Mouse (Mus musculus) lung, embryonic 14.5 days (tissue): ENCODE results near the gene Tmem104. TPM values are rescaled to one million over a fixed set of nuclear protein-coding genes. Genes with fewer than 3 reads are reported as not detected.

Experiments
- ATAC-seq: fragments of 200-750 bp; cut with Nextera tagmentation; 2 replicates; pipeline ENCODE4 v1.8.0; 2017; ENCODE audit warnings: mild to moderate bottlenecking, moderate TSS enrichment, moderate library complexity; ENCODE audit not compliant: insufficient read depth
- DNase-seq: peaks from one replicate; pipeline ENCODE4 v3.0.0-alpha.2; 2015
- H3K27ac ChIP-seq: fragments of 300-500 bp; sonication (generic); 2 replicates; pipeline ENCODE4 v1.5.1; 2014; ENCODE audit warnings: low read depth, mild to moderate bottlenecking, moderate library complexity
- H3K27me3 ChIP-seq: fragments of 300-500 bp; sonication (generic); 2 replicates; pipeline ENCODE4 v1.6.1; 2014; ENCODE audit warnings: low read length, control low read depth; ENCODE audit not compliant: insufficient read depth
- H3K36me3 ChIP-seq: fragments of 300-500 bp; sonication (generic); 2 replicates; pipeline ENCODE4 v1.6.1; 2014; ENCODE audit warnings: control low read depth; ENCODE audit not compliant: insufficient read depth
- H3K4me1 ChIP-seq: fragments of 300-500 bp; sonication (generic); 2 replicates; pipeline ENCODE4 v1.6.1; 2014; ENCODE audit warnings: antibody characterized with exemption, control low read depth; ENCODE audit not compliant: insufficient read depth
- H3K4me2 ChIP-seq: fragments of 300-500 bp; sonication (generic); 2 replicates; pipeline ENCODE4 v1.6.1; 2014; ENCODE audit warnings: mild to moderate bottlenecking
- H3K4me3 ChIP-seq: fragments of 300-500 bp; sonication (generic); 2 replicates; pipeline ENCODE4 v1.5.1; 2014; ENCODE audit warnings: low read depth, low read length
- H3K9ac ChIP-seq: fragments of 300-500 bp; sonication (generic); 2 replicates; pipeline ENCODE4 v1.6.1; 2014
- H3K9me3 ChIP-seq: fragments of 300-500 bp; sonication (generic); 2 replicates; pipeline ENCODE4 v1.6.1; 2016; ENCODE audit warnings: low read depth, low read length, control low read depth
- CTCF ChIP-seq: IDR thresholded peaks from 2 replicates; pipeline ENCODE4 v1.5.1; 2016; ENCODE audit warnings: antibody characterized with exemption, low read depth
- WGBS: fragments of 180-500 bp; shearing (Covaris S2); extraction: QIAGEN DNeasy Blood & Tissue Kit; methylation state at CpG from one replicate; pipeline ENCODE4 v1.1.7; 2014; 5-methylcytosine and 5-hydroxymethylcytosine counted together
- polyA plus RNA-seq: library from polyadenylated mRNA; unstranded; fragments of >200 nt; fragmentation: Nextera tagmentation; extraction: Ambion mirVana; gene quantifications from 2 replicates; pipeline ENCODE4 v1.2.1, GENCODE M21; 2014

Gene Tmem104
- polyA plus RNA-seq, 1 experiment from 2014 or later: 14.3 TPM

- ATAC-seq: no peak
Measured at GRCm38 (mm10) chr11:115217439-115218410, 30.4 kb downstream of the Tmem104 start.

GRCm38 (mm10) chr11:115219263-115219662 lies 32.0 kb downstream of the Tmem104 start:
- WGBS: 24% methylated on average over 9 of the region's 9 CpGs
- Histone ChIP-seq H3K27me3 (peaks cover 22% of the 10 kb centered on the region; the same call in 1 of the 2 replicates), H3K4me3 (no peak overlapping the region), H3K9ac (no peak overlapping the region), H3K36me3 (no peaks in the 10 kb centered on the region), H3K27ac (peak overlapping the region; percentile 18; the same call in 1 of the 2 replicates), H3K4me1 (peaks cover 29% of the 10 kb centered on the region), H3K4me2 (no peak overlapping the region), H3K9me3 (no peaks in the 10 kb centered on the region)
- DNase-seq (peak; percentile 33), ATAC-seq (no peak)
- TF ChIP-seq CTCF: no peak

More at GRCm38 (mm10) chr11:115217439-115218410, 30.4 kb downstream of the Tmem104 start:
- Histone ChIP-seq H3K36me3 (no peaks in the 10 kb centered on the region), H3K27me3 (peaks cover 14% of the 10 kb centered on the region; the same call in 1 of the 2 replicates), H3K4me1 (peaks cover 14% of the 10 kb centered on the region), H3K9ac (no peak overlapping the region), H3K27ac (no peak overlapping the region), H3K9me3 (no peaks in the 10 kb centered on the region), H3K4me3 (no peak overlapping the region), H3K4me2 (no peak overlapping the region)
- no peak for TF ChIP-seq CTCF
- no peak for DNase-seq
- WGBS: 40% methylated on average over 18 of the region's 18 CpGs

GRCm38 (mm10) chr11:115219685-115220084 lies 32.4 kb downstream of the Tmem104 start:
- H3K27me3 ChIP-seq: peaks cover 22% of the 10 kb centered on the region; the same call in 1 of the 2 replicates
- peaks cover 29% of the 10 kb centered on the region for H3K4me1 ChIP-seq
- H3K4me3 ChIP-seq: no peak overlapping the region
- no peaks in the 10 kb centered on the region for H3K9me3 ChIP-seq
- H3K36me3 ChIP-seq: no peaks in the 10 kb centered on the region
- no peak overlapping the region for H3K27ac ChIP-seq
- no peak overlapping the region for H3K9ac ChIP-seq
- ATAC-seq (no peak), DNase-seq (no peak)
- 72% methylated on average over 10 of the region's 10 CpGs for WGBS
- TF ChIP-seq CTCF: no peak
- H3K4me2 ChIP-seq: no peak overlapping the region

- Histone ChIP-seq H3K9ac (no peak overlapping the region), H3K9me3 (no peaks in the 10 kb centered on the region), H3K27ac (no peak overlapping the region), H3K4me3 (no peak overlapping the region), H3K4me1 (peaks cover 35% of the 10 kb centered on the region), H3K4me2 (peak overlapping the region; percentile 31; the same call in 1 of the 2 replicates), H3K36me3 (no peaks in the 10 kb centered on the region), H3K27me3 (peaks cover 22% of the 10 kb centered on the region; the same call in 1 of the 2 replicates)
- 7% methylated on average over 12 of the region's 12 CpGs for WGBS
- peak; percentile 84 for DNase-seq
- peak; percentile 64; the same call in 1 of the 2 replicates for ATAC-seq
- no peak for TF ChIP-seq CTCF
Measured at GRCm38 (mm10) chr11:115222077-115222476, 34.8 kb downstream of the Tmem104 start.

- Histone ChIP-seq H3K4me3 (no peak overlapping the region), H3K36me3 (no peaks in the 10 kb centered on the region), H3K9me3 (no peaks in the 10 kb centered on the region), H3K4me1 (peaks cover 37% of the 10 kb centered on the region), H3K27ac (no peak overlapping the region), H3K4me2 (peak overlapping the region; percentile 31; the same call in 1 of the 2 replicates), H3K9ac (no peak overlapping the region), H3K27me3 (peaks cover 22% of the 10 kb centered on the region; the same call in 1 of the 2 replicates)
- WGBS: 9% methylated on average over 5 of the region's 5 CpGs
- DNase-seq (peak; percentile 21), ATAC-seq (peak; percentile 25; the same call in 1 of the 2 replicates)
- 0 out of 2 replicates have a peak, but pooled peaks have one; percentile 5 for TF ChIP-seq CTCF
Measured at GRCm38 (mm10) chr11:115222570-115222969, 35.3 kb downstream of the Tmem104 start.

GRCm38 (mm10) chr11:115223451-115223850 lies 36.2 kb downstream of the Tmem104 start:
- no peak overlapping the region for H3K4me3 ChIP-seq
- no peak for TF ChIP-seq CTCF
- no peak overlapping the region for H3K9ac ChIP-seq
- no peaks in the 10 kb centered on the region for H3K9me3 ChIP-seq
- no peak for ATAC-seq
- DNase-seq: no peak
- no peak overlapping the region for H3K27ac ChIP-seq
- no peaks in the 10 kb centered on the region; the same call in 1 of the 2 replicates for H3K36me3 ChIP-seq
- 43% methylated on average over 11 of the region's 11 CpGs for WGBS
- peaks cover 19% of the 10 kb centered on the region; the same call in 1 of the 2 replicates for H3K27me3 ChIP-seq
- 0 out of 2 replicates have a peak overlapping the region, but pooled peaks have one; percentile 12 for H3K4me2 ChIP-seq
- peaks cover 38% of the 10 kb centered on the region for H3K4me1 ChIP-seq

GRCm38 (mm10) chr11:115223877-115224276 lies 36.6 kb downstream of the Tmem104 start:
- Histone ChIP-seq H3K4me3 (no peak overlapping the region), H3K4me1 (peaks cover 38% of the 10 kb centered on the region), H3K9me3 (no peaks in the 10 kb centered on the region), H3K27ac (no peak overlapping the region), H3K9ac (no peak overlapping the region), H3K4me2 (0 out of 2 replicates have a peak overlapping the region, but pooled peaks have one; percentile 12), H3K36me3 (no peaks in the 10 kb centered on the region; the same call in 1 of the 2 replicates), H3K27me3 (peaks cover 19% of the 10 kb centered on the region; the same call in 1 of the 2 replicates)
- WGBS: 50% methylated on average over 6 of the region's 6 CpGs
- no peak for TF ChIP-seq CTCF
- ATAC-seq: no peak
- DNase-seq: no peak
